Mouse (Mus musculus) MEL (cell line): ENCODE measurements around the gene Krt28. TPM values are rescaled to one million over a fixed set of nuclear protein-coding genes. Genes with fewer than 3 reads are reported as not detected.

ENCODE experiments used
- DNase-seq: peaks from one replicate; pipeline ENCODE4 v3.0.0; 2011; ENCODE audit warnings: low read depth, low spot score
- H3K27ac ChIP-seq: 2 replicates; pipeline ENCODE4 v1.5.1; 2012; ENCODE audit warnings: low read depth, mild to moderate bottlenecking, control low read depth, low read length, moderate library complexity; ENCODE audit not compliant: control insufficient read depth
- H3K27me3 ChIP-seq, 2 experiments: fragments of 150-350 bp in 1 of 2; sonication (generic) in 1 of 2; 2 replicates each; pipeline ENCODE4 v1.6.1; 2012; ENCODE audit warnings: low read length in 2 of 2, mild to moderate bottlenecking in 2 of 2, improper control_type of control experiment in 1 of 2, moderate library complexity in 1 of 2; ENCODE audit not compliant: insufficient read depth in 2 of 2, control insufficient read depth in 1 of 2
- H3K36me3 ChIP-seq, 2 experiments: 2 replicates each; pipeline ENCODE4 v1.6.1; 2012 to 2014; ENCODE audit warnings: low read length in 2 of 2, improper control_type of control experiment in 1 of 2, inconsistent platforms in 1 of 2, mild to moderate bottlenecking in 1 of 2; ENCODE audit not compliant: insufficient read depth in 2 of 2, control insufficient read depth in 1 of 2
- H3K4me1 ChIP-seq, 2 experiments: fragments of 150-350 bp in 1 of 2; sonication (generic) in 1 of 2; 2 replicates each; pipeline ENCODE4 v1.6.1; 2012; ENCODE audit warnings: low read length in 2 of 2, improper control_type of control experiment in 1 of 2, mild to moderate bottlenecking in 1 of 2; ENCODE audit not compliant: insufficient read depth in 2 of 2, control insufficient read depth in 1 of 2
- H3K4me3 ChIP-seq, 2 experiments: fragments of 150-350 bp in 1 of 2; sonication (generic) in 1 of 2; 2 replicates each; pipeline ENCODE4 v1.5.1; 2012; ENCODE audit warnings: low read depth in 2 of 2, low read length in 2 of 2, mild to moderate bottlenecking in 2 of 2, moderate library complexity in 2 of 2, control low read depth in 1 of 2, improper control_type of control experiment in 1 of 2; ENCODE audit not compliant: control insufficient read depth in 1 of 2, insufficient read depth in 1 of 2
- H3K79me2 ChIP-seq: 2 replicates; pipeline ENCODE4 v1.6.1; 2012; ENCODE audit warnings: mild to moderate bottlenecking, low read length, moderate library complexity; ENCODE audit not compliant: control insufficient read depth, poor library complexity, insufficient read depth
- H3K9ac ChIP-seq: 2 replicates; pipeline ENCODE4 v1.6.1; 2012; ENCODE audit warnings: low read depth, mild to moderate bottlenecking, control low read depth, low read length, moderate library complexity; ENCODE audit not compliant: control insufficient read depth, poor library complexity, severe bottlenecking
- H3K9me3 ChIP-seq: fragments of 150-350 bp; sonication (generic); replicated peaks from 2 replicates; pipeline ENCODE4 v1.6.1; 2012; ENCODE audit warnings: mild to moderate bottlenecking, low read length, improper control_type of control experiment, moderate library complexity; ENCODE audit not compliant: insufficient read depth
- BHLHE40 ChIP-seq: IDR thresholded peaks from 2 replicates; pipeline ENCODE4 v1.6.1; 2012; ENCODE audit warnings: low read depth, mild to moderate bottlenecking, inconsistent platforms, low read length, improper control_type of control experiment, borderline replicate concordance
- CHD1 ChIP-seq: IDR thresholded peaks from 2 replicates; pipeline ENCODE4 v1.6.1; 2012; ENCODE audit warnings: low read depth, mild to moderate bottlenecking, inconsistent platforms, low read length, improper control_type of control experiment
- ELF1 ChIP-seq: IDR thresholded peaks from 2 replicates; pipeline ENCODE4 v1.6.1; 2014; ENCODE audit warnings: low read depth, mild to moderate bottlenecking, inconsistent platforms, low read length, improper control_type of control experiment, moderate library complexity
- EP300 ChIP-seq, 2 experiments: IDR thresholded peaks; 2 replicates each; pipeline ENCODE4 v1.6.1; 2011; ENCODE audit warnings: improper control_type of control experiment in 2 of 2, low read length in 2 of 2, low read depth in 1 of 2, mild to moderate bottlenecking in 1 of 2
- GABPA ChIP-seq: IDR thresholded peaks from 2 replicates; pipeline ENCODE4 v1.6.1; 2012; ENCODE audit warnings: low read depth, mild to moderate bottlenecking, inconsistent platforms, low read length, improper control_type of control experiment, moderate library complexity
- JUND ChIP-seq: IDR thresholded peaks from 2 replicates; pipeline ENCODE4 v1.6.1; 2011; ENCODE audit warnings: low read depth, mild to moderate bottlenecking, improper control_type of control experiment, low read length
- KAT2A ChIP-seq: conservative IDR thresholded peaks from 2 replicates; pipeline ENCODE4 v1.6.1; 2012; ENCODE audit warnings: low read depth, low read length, improper control_type of control experiment, inconsistent platforms
- MAFK ChIP-seq: IDR thresholded peaks from 2 replicates; pipeline ENCODE4 v1.6.1; 2011; ENCODE audit warnings: low read depth, mild to moderate bottlenecking, low read length, improper control_type of control experiment, borderline replicate concordance
- MAZ ChIP-seq: IDR thresholded peaks from 2 replicates; pipeline ENCODE4 v1.6.1; 2012; ENCODE audit warnings: low read depth, mild to moderate bottlenecking, inconsistent platforms, low read length, improper control_type of control experiment
- MYC ChIP-seq: IDR thresholded peaks from 2 replicates; pipeline ENCODE4 v1.6.1; 2011; ENCODE audit warnings: low read depth, mild to moderate bottlenecking, low read length, improper control_type of control experiment, moderate library complexity
- POLR2A ChIP-seq, 2 experiments: IDR thresholded peaks; 2 replicates each; pipeline ENCODE4 v1.6.1; 2011 to 2012; ENCODE audit warnings: low read length in 2 of 2, mild to moderate bottlenecking in 2 of 2, control low read depth in 1 of 2, improper control_type of control experiment in 1 of 2, low read depth in 1 of 2, moderate library complexity in 1 of 2; ENCODE audit not compliant: control insufficient read depth in 1 of 2, insufficient read depth in 1 of 2, poor library complexity in 1 of 2
- RAD21 ChIP-seq: IDR thresholded peaks from 2 replicates; pipeline ENCODE4 v1.6.1; 2011; ENCODE audit warnings: mild to moderate bottlenecking, low read depth, low read length, improper control_type of control experiment
- RCOR1 ChIP-seq: IDR thresholded peaks from 2 replicates; pipeline ENCODE4 v1.6.1; 2012; ENCODE audit warnings: low read depth, mild to moderate bottlenecking, inconsistent platforms, low read length, improper control_type of control experiment
- SIN3A ChIP-seq: IDR thresholded peaks from 2 replicates; pipeline ENCODE4 v1.6.1; 2012; ENCODE audit warnings: low read length, improper control_type of control experiment, inconsistent platforms
- SMC3 ChIP-seq: IDR thresholded peaks from 2 replicates; pipeline ENCODE4 v1.6.1; 2011; ENCODE audit warnings: low read depth, low read length, improper control_type of control experiment
- TCF12 ChIP-seq: IDR thresholded peaks from 2 replicates; pipeline ENCODE4 v1.6.1; 2014; ENCODE audit warnings: low read depth, mild to moderate bottlenecking, inconsistent platforms, low read length, improper control_type of control experiment, moderate library complexity
- UBTF ChIP-seq: IDR thresholded peaks from 2 replicates; pipeline ENCODE4 v1.6.1; 2012; ENCODE audit warnings: low read depth, mild to moderate bottlenecking, inconsistent platforms, low read length, improper control_type of control experiment, moderate library complexity, borderline replicate concordance; ENCODE audit not compliant: insufficient read depth
- ZKSCAN1 ChIP-seq: IDR thresholded peaks from 2 replicates; pipeline ENCODE4 v1.6.1; 2012; ENCODE audit warnings: low read depth, mild to moderate bottlenecking, inconsistent platforms, low read length, improper control_type of control experiment, moderate library complexity
- polyA plus RNA-seq, 2 experiments: library from polyadenylated mRNA; stranded (reverse) in 1 of 2; unstranded in 1 of 2; fragments of >175 nt in 1 of 2; fragments of >200 nt in 1 of 2; gene quantifications; 2 replicates each; pipeline versions ENCODE4 v1.2.1 to v1.2.4; 2012; ENCODE audit warnings: low replicate concordance in 2 of 2, low read depth in 1 of 2; ENCODE audit not compliant: insufficient read length in 2 of 2, insufficient read depth in 1 of 2, missing spikeins in 1 of 2
- total RNA-seq: library from RNA; depleted of rRNA; stranded (reverse); fragments of 300-350 nt; gene quantifications from 2 replicates; pipeline ENCODE4 v1.2.3, GENCODE M21; 2012

The Krt28 gene
- total and polyA plus RNA-seq, 3 experiments: not detected

DNA sequence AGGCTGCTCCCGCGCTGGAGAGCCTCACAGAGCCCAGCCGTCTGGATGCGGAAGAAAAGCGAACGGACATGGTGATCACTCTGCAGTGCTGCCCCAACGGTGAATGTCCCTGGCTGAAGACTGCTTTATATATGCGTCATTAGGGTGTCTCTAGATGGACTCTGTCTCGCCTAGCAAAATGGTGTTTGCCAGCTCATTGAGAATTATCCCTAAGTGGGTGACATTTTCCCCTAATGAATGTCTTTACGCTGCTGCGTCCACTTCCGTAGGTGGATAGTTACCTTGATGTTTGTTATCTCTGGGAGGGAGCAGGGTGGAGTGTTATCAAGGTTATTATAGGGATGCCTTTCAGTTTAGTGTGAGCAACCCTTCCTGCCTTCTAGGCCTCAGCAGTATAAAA is 23.7 kb downstream of the Krt28 start, which contains the start of gene Krt27:
Krt27 (minus strand) TSS at position 101 of the 400 bp plus-strand sequence.
- TF ChIP-seq RCOR1 (no peak), ZKSCAN1 (no peak), RAD21 (no peak)

GRCm38 (mm10) chr11:99339299-99339847 is 35.3 kb downstream of the Krt28 start:
- Histone ChIP-seq H3K4me3 (no peak overlapping the region), H3K9ac (no peak overlapping the region), H3K79me2 (no peaks in the 10 kb centered on the region), H3K27me3 (peaks cover 2 to 9% of the 10 kb centered on the region in 2 experiments; a peak in 3 of 4 replicates), H3K27ac (no peak overlapping the region), H3K9me3 (no peaks in the 10 kb centered on the region), H3K4me1 (no peaks in the 10 kb centered on the region), H3K36me3 (no peaks in the 10 kb centered on the region)
- TF ChIP-seq ELF1 (no peak), TCF12 (no peak), POLR2A (IDR thresholded peaks at IDR 0.05; ENCODE audit: control insufficient read depth in 1 of 2, insufficient read depth in 1 of 2, low read depth in 1 of 2, low read length in 2 of 2, poor library complexity in 1 of 2) (no peak), EP300 (IDR thresholded peaks at IDR 0.05; ENCODE audit: low read depth in 1 of 2, low read length in 2 of 2) (no peak), CHD1 (no peak), RCOR1 (no peak), SMC3 (no peak), RAD21 (no peak)
- no peak for DNase-seq

More for the DNA sequence above, 23.7 kb downstream of the Krt28 start, which contains the start of gene Krt27:
- Histone ChIP-seq H3K36me3 (no peaks in the 10 kb centered on the region), H3K4me1 (no peaks in the 10 kb centered on the region), H3K4me3 (no peak within 1 kb of the TSS), H3K27ac (no peak within 1 kb of the TSS), H3K27me3 (peaks cover 2 to 4% of the 10 kb centered on the region in 2 experiments), H3K9ac (no peak within 1 kb of the TSS), H3K79me2 (no peaks in the 10 kb centered on the region), H3K9me3 (no peaks in the 10 kb centered on the region)
- no peak for DNase-seq

DNA sequence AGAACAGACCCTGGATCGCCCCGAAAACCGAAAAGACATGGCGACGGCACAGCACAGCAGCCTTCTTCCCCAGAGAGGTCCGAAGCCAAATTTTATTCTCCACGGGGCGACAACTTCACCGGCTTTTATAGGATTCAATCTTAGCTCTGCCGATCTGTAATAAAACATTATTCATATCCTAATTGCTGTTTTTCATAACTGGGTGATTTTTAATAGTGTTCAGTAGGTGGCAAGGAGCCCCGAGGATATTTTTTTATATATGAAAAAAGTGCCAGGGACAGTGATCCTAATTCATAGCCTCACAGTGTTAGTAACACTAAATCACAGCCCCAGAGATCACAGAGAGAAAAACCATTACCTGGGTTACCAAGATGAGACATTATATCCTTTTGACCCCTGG is 36.8 kb downstream of the Krt28 start, which contains the start of gene Krt26:
Krt26 (minus strand) TSS at position 101 of the 400 bp plus-strand sequence.
- no peaks in the 10 kb centered on the region for H3K9me3 ChIP-seq
- peaks cover 0 to 6% of the 10 kb centered on the region in 2 experiments; a peak in 3 of 4 replicates for H3K27me3 ChIP-seq
- no peaks in the 10 kb centered on the region for H3K36me3 ChIP-seq
- TF ChIP-seq SIN3A (no peak), MYC (no peak), MAFK (no peak), JUND (no peak), CHD1 (no peak), UBTF (no peak), KAT2A (no peak), GABPA (no peak), BHLHE40 (no peak), MAZ (no peak)
- no peak within 1 kb of the TSS for H3K27ac ChIP-seq
- H3K4me3 ChIP-seq: no peak within 1 kb of the TSS
- no peak within 1 kb of the TSS for H3K9ac ChIP-seq
- no peaks in the 10 kb centered on the region for H3K4me1 ChIP-seq
- no peak for DNase-seq
- no peaks in the 10 kb centered on the region for H3K79me2 ChIP-seq
